Mouse (Mus musculus) heart, adult 2 months (tissue): ENCODE data around the gene Krtap4-16. TPM values are rescaled to one million over a fixed set of nuclear protein-coding genes. Genes with fewer than 3 reads are reported as not detected.
"Not testable (repeated sequence)": the region's sequence is repeated elsewhere in the genome, so short reads cannot be mapped to it uniquely, and the experiment has no call there.

Experiments
- DNase-seq, 2 experiments: peaks; one replicate each; pipeline ENCODE4 v3.0.0; 2021
- H3K27ac ChIP-seq: fragments of 200-600 bp; 2 replicates; pipeline ENCODE4 v1.8.1; 2022
- H3K27me3 ChIP-seq: fragments of 200-500 bp; 2 replicates; pipeline ENCODE4 v1.6.1; 2012; ENCODE audit warnings: mild to moderate bottlenecking, low read length, inconsistent platforms, mixed read lengths; ENCODE audit not compliant: control insufficient read depth, insufficient read depth
- H3K36me3 ChIP-seq: fragments of 200-500 bp; 2 replicates; pipeline ENCODE4 v1.6.1; 2012; ENCODE audit warnings: low read length, inconsistent platforms; ENCODE audit not compliant: control insufficient read depth, insufficient read depth
- H3K4me1 ChIP-seq: fragments of 200-500 bp; 2 replicates; pipeline ENCODE4 v1.6.1; 2011; ENCODE audit warnings: low read length; ENCODE audit not compliant: control insufficient read depth, insufficient read depth
- H3K4me3 ChIP-seq: fragments of 200-600 bp; 2 replicates; pipeline ENCODE4 v1.8.1; 2022
- H3K79me2 ChIP-seq: fragments of 200-500 bp; replicated peaks from 2 replicates; pipeline ENCODE4 v1.6.1; 2012; ENCODE audit warnings: mild to moderate bottlenecking, inconsistent platforms, low read length, moderate library complexity, mixed read lengths; ENCODE audit not compliant: control insufficient read depth, insufficient read depth
- H3K9ac ChIP-seq: fragments of 200-500 bp; 2 replicates; pipeline ENCODE4 v1.6.1; 2012; ENCODE audit warnings: low read depth, mild to moderate bottlenecking, control low read depth, inconsistent platforms, low read length, mixed read lengths
- CTCF ChIP-seq: fragments of 200-600 bp; IDR thresholded peaks from 2 replicates; pipeline ENCODE4 v1.8.1; 2022; ENCODE audit warnings: antibody characterized with exemption, mild to moderate bottlenecking, moderate library complexity
- EP300 ChIP-seq: fragments of 200-500 bp; IDR thresholded peaks from 2 replicates; pipeline ENCODE4 v1.6.1; 2011; ENCODE audit warnings: low read depth, low read length, control low read depth; ENCODE audit not compliant: insufficient read depth
- POLR2A ChIP-seq: fragments of 200-500 bp; IDR thresholded peaks from 2 replicates; pipeline ENCODE4 v1.6.1; 2011; ENCODE audit warnings: mild to moderate bottlenecking, low read depth, low read length, control low read depth; ENCODE audit not compliant: insufficient read depth
- WGBS: fragments of 180-500 bp; shearing (Covaris S2); methylation state at CpG from one replicate; pipeline ENCODE4 v1.1.7; 2018; 5-methylcytosine and 5-hydroxymethylcytosine counted together
- intact Hi-C: fragments of 180-260 bp; cut with DNase I; formaldehyde crosslinking; loops from one replicate; pipeline ENCODE4 v1.15.1; 2025
- polyA plus RNA-seq: library from polyadenylated mRNA; depleted of rRNA; stranded (reverse); fragments of >200 nt; gene quantifications from 2 replicates; pipeline ENCODE4 v1.2.3, GENCODE M21; 2012; rRNA removed
- total RNA-seq, 2 experiments: library from RNA; stranded (reverse); gene quantifications; 2 replicates each; pipeline ENCODE4 v1.2.3; 2021

Gene Krtap4-16
- total and polyA plus RNA-seq, 3 experiments: not detected

GRCm38 (mm10) chr11:99846746-99847145 is 4.7 kb downstream of the Krtap4-16 start:
- intact Hi-C loops: no loop called here

GRCm38 (mm10) chr11:99842185-99842584 is 9.2 kb downstream of the Krtap4-16 start:
- Histone ChIP-seq H3K27me3 (no peaks in the 10 kb centered on the region), H3K27ac (no peak overlapping the region), H3K4me1 (no peaks in the 10 kb centered on the region), H3K9ac (no peak overlapping the region), H3K4me3 (no peak overlapping the region), H3K79me2 (no peaks in the 10 kb centered on the region), H3K36me3 (no peaks in the 10 kb centered on the region)
- intact Hi-C loops: no loop called here
- whole genome bisulfite sequencing: 73% methylated on average over 1 of the region's 1 CpGs
- TF ChIP-seq POLR2A: no peak
- no peak for TF ChIP-seq CTCF
- TF ChIP-seq EP300: no peak
- no peak for DNase-seq

More at GRCm38 (mm10) chr11:99846746-99847145, 4.7 kb downstream of the Krtap4-16 start:
- H3K4me3 ChIP-seq: no peak overlapping the region
- no peak for DNase-seq
- H3K27me3 ChIP-seq: no peaks in the 10 kb centered on the region
- no peak overlapping the region for H3K9ac ChIP-seq
- no peaks in the 10 kb centered on the region for H3K4me1 ChIP-seq
- H3K27ac ChIP-seq: no peak overlapping the region
- WGBS: 72% methylated on average over 2 of the region's 2 CpGs
- H3K36me3 ChIP-seq: no peaks in the 10 kb centered on the region
- no peaks in the 10 kb centered on the region for H3K79me2 ChIP-seq
- TF ChIP-seq EP300: no peak

- Histone ChIP-seq H3K36me3 (no peaks in the 10 kb centered on the region), H3K79me2 (no peaks in the 10 kb centered on the region), H3K4me3 (no peak within 1 kb of the TSS), H3K27ac (no peak within 1 kb of the TSS), H3K4me1 (no peaks in the 10 kb centered on the region), H3K27me3 (no peaks in the 10 kb centered on the region), H3K9ac (no peak within 1 kb of the TSS)
- intact Hi-C loops: no loop called here
- TF ChIP-seq EP300: no peak
- TF ChIP-seq POLR2A: no peak
- WGBS: 43% methylated on average over 1 of the region's 1 CpGs
- no peak for DNase-seq
Observed at GRCm38 (mm10) chr11:99837966-99838365, 13.4 kb downstream of the Krtap4-16 start, which contains the start of gene 2300003K06Rik. 2300003K06Rik (minus strand) TSS chr11:99838066.

GRCm38 (mm10) chr11:99815566-99815965 is 35.8 kb downstream of the Krtap4-16 start, which contains the start of gene Gm11564:
Gm11564 (minus strand) TSS chr11:99815666.
- H3K4me3 ChIP-seq, intact Hi-C loops, H3K36me3 ChIP-seq, DNase-seq, H3K27me3 ChIP-seq, H3K4me1 ChIP-seq, H3K79me2 ChIP-seq, H3K9ac ChIP-seq, H3K27ac ChIP-seq: not testable (repeated sequence)
- WGBS: 69% methylated on average over 2 of the region's 2 CpGs

- H3K4me3 ChIP-seq, H3K9ac ChIP-seq, H3K4me1 ChIP-seq, H3K27me3 ChIP-seq, DNase-seq, H3K27ac ChIP-seq, intact Hi-C loops, H3K36me3 ChIP-seq, H3K79me2 ChIP-seq: not testable (repeated sequence)
Observed at GRCm38 (mm10) chr11:99809792-99810191, 41.6 kb downstream of the Krtap4-16 start, which contains the start of gene Krtap4-13. Krtap4-13 (minus strand) TSS chr11:99809892.

- H3K4me3 ChIP-seq, H3K27ac ChIP-seq, H3K4me1 ChIP-seq, H3K27me3 ChIP-seq, H3K79me2 ChIP-seq, DNase-seq, intact Hi-C loops, H3K9ac ChIP-seq, H3K36me3 ChIP-seq: not testable (repeated sequence)
- no CpG with 5 or more reads among the region's 1 CpGs for WGBS
Observed at GRCm38 (mm10) chr11:99804346-99804745, 47.1 kb downstream of the Krtap4-16 start, which contains the start of gene Gm11554. Gm11554 (minus strand) TSS chr11:99804446.

Other genes with a start within 250 kb of the Krtap4-16 start
Only the 30 nearest of the 38 such genes appear.
- not detected for gene Krtap4-7, start 207.5 kb downstream of the Krtap4-16 start, total RNA-seq
- not detected in 2 replicates for gene Krtap4-7, start 207.5 kb downstream of the Krtap4-16 start, polyA plus RNA-seq
- not detected for gene Gm11555, start 201.4 kb downstream of the Krtap4-16 start, total RNA-seq
- not detected in 2 replicates for gene Gm11555, start 201.4 kb downstream of the Krtap4-16 start, polyA plus RNA-seq
- not detected for gene Gm11563, start 192.6 kb downstream of the Krtap4-16 start, total RNA-seq
- gene Gm11563, start 192.6 kb downstream of the Krtap4-16 start, polyA plus RNA-seq: not detected in 2 replicates
- not detected for gene Krtap4-6, start 185.6 kb downstream of the Krtap4-16 start, total RNA-seq
- gene Krtap4-6, start 185.6 kb downstream of the Krtap4-16 start, polyA plus RNA-seq: not detected in 2 replicates
- gene Gm14190, start 160.9 kb downstream of the Krtap4-16 start, total RNA-seq: not detected
- not detected in 2 replicates for gene Gm14190, start 160.9 kb downstream of the Krtap4-16 start, polyA plus RNA-seq
- not detected for gene Gm14180, start 117.3 kb downstream of the Krtap4-16 start, total RNA-seq
- not detected in 2 replicates for gene Gm14180, start 117.3 kb downstream of the Krtap4-16 start, polyA plus RNA-seq
- gene Gm11595, start 78.7 kb downstream of the Krtap4-16 start, total RNA-seq: not detected
- gene Gm11595, start 78.7 kb downstream of the Krtap4-16 start, polyA plus RNA-seq: not detected in 2 replicates
- not detected for gene Krtap4-8, start 70.9 kb downstream of the Krtap4-16 start, total RNA-seq
- not detected in 2 replicates for gene Krtap4-8, start 70.9 kb downstream of the Krtap4-16 start, polyA plus RNA-seq
- gene Krtap4-9, start 66.4 kb downstream of the Krtap4-16 start, total RNA-seq: not detected
- gene Krtap4-9, start 66.4 kb downstream of the Krtap4-16 start, polyA plus RNA-seq: not detected in 2 replicates
- not detected for gene Gm11596, start 58.1 kb downstream of the Krtap4-16 start, total RNA-seq
- gene Gm11596, start 58.1 kb downstream of the Krtap4-16 start, polyA plus RNA-seq: not detected in 2 replicates
- not detected for gene Gm11569, start 52.7 kb downstream of the Krtap4-16 start, total RNA-seq
- not detected in 2 replicates for gene Gm11569, start 52.7 kb downstream of the Krtap4-16 start, polyA plus RNA-seq
- gene Gm11554, start 47.2 kb downstream of the Krtap4-16 start, total RNA-seq: not detected
- gene Gm11554, start 47.2 kb downstream of the Krtap4-16 start, polyA plus RNA-seq: not detected in 2 replicates
- gene Krtap4-13, start 41.7 kb downstream of the Krtap4-16 start, total RNA-seq: not detected
- gene Krtap4-13, start 41.7 kb downstream of the Krtap4-16 start, polyA plus RNA-seq: not detected in 2 replicates
- gene Gm11564, start 35.9 kb downstream of the Krtap4-16 start, total RNA-seq: not detected
- not detected in 2 replicates for gene Gm11564, start 35.9 kb downstream of the Krtap4-16 start, polyA plus RNA-seq
- gene 2300003K06Rik, start 13.5 kb downstream of the Krtap4-16 start, total RNA-seq: not detected
- gene 2300003K06Rik, start 13.5 kb downstream of the Krtap4-16 start, polyA plus RNA-seq: not detected in 2 replicates
- not detected for gene Gm11568, start 6.3 kb upstream of the Krtap4-16 start, total RNA-seq
- gene Gm11568, start 6.3 kb upstream of the Krtap4-16 start, polyA plus RNA-seq: not detected in 2 replicates
- not detected for gene Gm11559, start 12.9 kb upstream of the Krtap4-16 start, total RNA-seq
- gene Gm11559, start 12.9 kb upstream of the Krtap4-16 start, polyA plus RNA-seq: not detected in 2 replicates
- gene Krtap9-1, start 21.8 kb upstream of the Krtap4-16 start, total RNA-seq: not detected
- gene Krtap9-1, start 21.8 kb upstream of the Krtap4-16 start, polyA plus RNA-seq: not detected in 2 replicates
- gene Gm11567, start 27.6 kb upstream of the Krtap4-16 start, total RNA-seq: not detected
- not detected in 2 replicates for gene Gm11567, start 27.6 kb upstream of the Krtap4-16 start, polyA plus RNA-seq
- not detected for gene Krtap31-1, start 56.3 kb upstream of the Krtap4-16 start, total RNA-seq
- gene Krtap31-1, start 56.3 kb upstream of the Krtap4-16 start, polyA plus RNA-seq: not detected in 2 replicates
- not detected for gene Gm11565, start 63.1 kb upstream of the Krtap4-16 start, total RNA-seq
- gene Gm11565, start 63.1 kb upstream of the Krtap4-16 start, polyA plus RNA-seq: not detected in 2 replicates
- not detected for gene Krtap31-2, start 84.7 kb upstream of the Krtap4-16 start, total RNA-seq
- gene Krtap31-2, start 84.7 kb upstream of the Krtap4-16 start, polyA plus RNA-seq: not detected in 2 replicates
- gene Krtap9-5, start 96.9 kb upstream of the Krtap4-16 start, total RNA-seq: not detected
- gene Krtap9-5, start 96.9 kb upstream of the Krtap4-16 start, polyA plus RNA-seq: not detected in 2 replicates
- gene Krtap29-1, start 127.4 kb upstream of the Krtap4-16 start, total RNA-seq: not detected
- not detected in 2 replicates for gene Krtap29-1, start 127.4 kb upstream of the Krtap4-16 start, polyA plus RNA-seq
- gene Krtap16-1, start 135.0 kb upstream of the Krtap4-16 start, total RNA-seq: not detected
- gene Krtap16-1, start 135.0 kb upstream of the Krtap4-16 start, polyA plus RNA-seq: not detected in 2 replicates
- gene Krtap17-1, start 142.4 kb upstream of the Krtap4-16 start, total RNA-seq: not detected
- not detected in 2 replicates for gene Krtap17-1, start 142.4 kb upstream of the Krtap4-16 start, polyA plus RNA-seq
- not detected for gene Krt33a, start 164.6 kb upstream of the Krtap4-16 start, total RNA-seq
- not detected in 2 replicates for gene Krt33a, start 164.6 kb upstream of the Krtap4-16 start, polyA plus RNA-seq
- gene Krt33b, start 178.3 kb upstream of the Krtap4-16 start, total RNA-seq: not detected
- not detected in 2 replicates for gene Krt33b, start 178.3 kb upstream of the Krtap4-16 start, polyA plus RNA-seq
- not detected for gene Krt34, start 189.9 kb upstream of the Krtap4-16 start, total RNA-seq
- not detected in 2 replicates for gene Krt34, start 189.9 kb upstream of the Krtap4-16 start, polyA plus RNA-seq
- gene Krt31, start 198.9 kb upstream of the Krtap4-16 start, total RNA-seq: not detected
- 0.08 TPM in 1 of 2 replicates, not detected in the other for gene Krt31, start 198.9 kb upstream of the Krtap4-16 start, polyA plus RNA-seq